Mouse (Mus musculus): ENCODE data around the gene Sertad4. TPM values are rescaled to one million over a fixed set of nuclear protein-coding genes. Genes with fewer than 3 reads are reported as not detected.

The Sertad4 gene
- total and polyA plus RNA-seq, 3 experiments, result 3.3 to 4.1 (median 3.9) TPM

DNA sequence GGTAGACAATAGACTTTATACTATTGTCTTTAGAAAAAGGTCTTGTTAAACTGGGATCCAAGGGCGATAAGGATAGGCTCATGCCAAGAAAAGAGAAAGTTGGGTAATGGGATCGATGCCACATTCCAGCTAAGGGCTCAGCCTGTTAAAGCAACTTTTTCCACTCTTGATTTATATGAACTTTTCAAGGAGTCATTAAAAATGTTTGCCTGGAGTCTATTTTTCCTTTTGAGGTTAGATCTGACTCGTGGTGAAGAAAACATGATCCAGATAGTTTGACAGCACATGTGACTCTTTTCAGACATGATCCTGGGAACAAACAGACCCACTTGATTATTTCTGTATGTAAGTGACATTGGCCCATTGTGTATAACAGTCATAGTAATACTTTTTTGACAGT lies 35.2 kb upstream of the Sertad4 start:
- no peak for DNase-seq
- intact Hi-C loops (cut with DNase I), result no loop called here
- 65% methylated on average over 3 of the region's 3 CpGs for WGBS

DNA sequence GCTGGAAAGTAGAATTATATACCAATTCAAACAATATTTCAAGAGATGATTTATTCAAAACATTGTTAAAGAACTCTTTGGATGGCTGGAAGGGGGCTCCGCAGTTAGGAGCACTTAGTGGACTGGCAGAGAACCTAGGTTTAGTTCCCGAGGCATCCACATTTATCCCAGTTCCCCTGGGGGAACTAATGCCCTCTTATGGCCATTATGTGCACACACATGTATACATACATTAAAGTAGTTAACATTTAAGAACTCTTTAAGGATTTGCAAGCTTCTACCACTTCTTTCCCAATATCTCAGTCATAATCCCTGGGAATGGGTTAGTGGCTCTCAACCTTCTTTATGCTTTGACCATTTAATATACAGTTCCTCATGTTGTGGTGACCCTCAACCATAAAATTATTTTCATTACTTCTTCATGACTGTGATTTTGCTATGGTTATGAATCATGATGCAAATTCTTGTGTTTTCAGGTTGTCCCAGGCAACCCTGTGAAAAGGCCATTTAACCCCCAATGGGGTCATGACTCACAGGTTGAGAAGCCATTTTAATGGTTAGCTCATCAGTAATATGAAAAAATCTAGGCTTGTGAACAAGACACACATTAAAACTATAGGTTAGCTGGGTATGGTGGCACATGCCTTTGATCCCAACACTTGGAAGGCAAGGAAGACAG lies 27.2 kb upstream of the Sertad4 start:
- no peaks in the 10 kb centered on the region for H3K27me3 ChIP-seq (ENCODE audit: control insufficient read depth, insufficient read depth, low read length)
- intact Hi-C loops (cut with DNase I), result no loop called here
- no peak overlapping the region for H3K4me3 ChIP-seq
- H3K9ac ChIP-seq (ENCODE audit: low read depth, low read length), result no peak overlapping the region
- TF ChIP-seq CTCF (IDR thresholded peaks at IDR 0.05) (peak; percentile 69), EP300 (IDR thresholded peaks at IDR 0.05; ENCODE audit: insufficient read depth, low read depth, low read length) (no peak)
- no peaks in the 10 kb centered on the region for H3K4me1 ChIP-seq (ENCODE audit: control insufficient read depth, insufficient read depth, low read length)
- H3K27ac ChIP-seq, result no peak overlapping the region
- no peak for DNase-seq
- no peaks in the 10 kb centered on the region for H3K36me3 ChIP-seq (ENCODE audit: control insufficient read depth, insufficient read depth, low read length)
- no peaks in the 10 kb centered on the region for H3K79me2 ChIP-seq (replicated peaks; ENCODE audit: control insufficient read depth, insufficient read depth, low read length)
- 72% methylated on average over 2 of the region's 2 CpGs for WGBS

More for the DNA sequence above, 35.2 kb upstream of the Sertad4 start:
- H3K79me2 ChIP-seq (replicated peaks; ENCODE audit: control insufficient read depth, insufficient read depth, low read length), result no peaks in the 10 kb centered on the region
- TF ChIP-seq EP300 (IDR thresholded peaks at IDR 0.05; ENCODE audit: insufficient read depth, low read depth, low read length) (no peak), CTCF (IDR thresholded peaks at IDR 0.05) (no peak), POLR2A (IDR thresholded peaks at IDR 0.05; ENCODE audit: insufficient read depth, low read depth, low read length) (no peak)
- H3K27me3 ChIP-seq (ENCODE audit: control insufficient read depth, insufficient read depth, low read length), result no peaks in the 10 kb centered on the region
- H3K4me1 ChIP-seq (ENCODE audit: control insufficient read depth, insufficient read depth, low read length), result no peaks in the 10 kb centered on the region
- H3K4me3 ChIP-seq, result no peak overlapping the region
- H3K9ac ChIP-seq (ENCODE audit: low read depth, low read length), result no peak overlapping the region
- H3K36me3 ChIP-seq (ENCODE audit: control insufficient read depth, insufficient read depth, low read length), result no peaks in the 10 kb centered on the region
- no peak overlapping the region for H3K27ac ChIP-seq

DNA sequence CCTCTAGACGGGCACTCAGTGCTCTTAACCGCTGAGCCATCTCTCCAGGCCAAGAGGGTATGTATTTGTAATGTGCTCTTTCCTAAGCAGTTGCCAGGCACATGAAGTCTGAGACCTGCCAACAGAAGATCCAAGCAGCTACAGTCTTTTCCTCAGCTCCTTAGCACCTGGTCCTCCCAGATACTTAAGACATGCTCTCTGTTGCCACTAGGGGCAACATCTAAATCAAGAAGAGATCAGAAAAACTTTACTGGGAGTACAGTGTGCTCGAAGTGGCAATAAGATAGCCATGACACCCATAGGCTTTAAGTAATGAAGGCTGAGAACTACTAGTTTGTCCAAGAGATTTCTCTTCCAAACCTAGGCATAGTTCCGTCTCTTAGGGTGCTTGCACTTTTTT lies 24.6 kb upstream of the Sertad4 start:
- no peak overlapping the region for H3K27ac ChIP-seq
- no peaks in the 10 kb centered on the region for H3K27me3 ChIP-seq (ENCODE audit: control insufficient read depth, insufficient read depth, low read length)
- H3K36me3 ChIP-seq (ENCODE audit: control insufficient read depth, insufficient read depth, low read length), result no peaks in the 10 kb centered on the region
- no peaks in the 10 kb centered on the region for H3K4me1 ChIP-seq (ENCODE audit: control insufficient read depth, insufficient read depth, low read length)
- no peak overlapping the region for H3K9ac ChIP-seq (ENCODE audit: low read depth, low read length)
- WGBS, result 84% methylated on average over 4 of the region's 4 CpGs
- intact Hi-C loops (cut with DNase I), result no loop called here
- H3K4me3 ChIP-seq, result no peak overlapping the region
- TF ChIP-seq EP300 (IDR thresholded peaks at IDR 0.05; ENCODE audit: insufficient read depth, low read depth, low read length), result no peak
- TF ChIP-seq CTCF (IDR thresholded peaks at IDR 0.05), result peak; percentile 39
- no peaks in the 10 kb centered on the region for H3K79me2 ChIP-seq (replicated peaks; ENCODE audit: control insufficient read depth, insufficient read depth, low read length)
- no peak for DNase-seq

DNA sequence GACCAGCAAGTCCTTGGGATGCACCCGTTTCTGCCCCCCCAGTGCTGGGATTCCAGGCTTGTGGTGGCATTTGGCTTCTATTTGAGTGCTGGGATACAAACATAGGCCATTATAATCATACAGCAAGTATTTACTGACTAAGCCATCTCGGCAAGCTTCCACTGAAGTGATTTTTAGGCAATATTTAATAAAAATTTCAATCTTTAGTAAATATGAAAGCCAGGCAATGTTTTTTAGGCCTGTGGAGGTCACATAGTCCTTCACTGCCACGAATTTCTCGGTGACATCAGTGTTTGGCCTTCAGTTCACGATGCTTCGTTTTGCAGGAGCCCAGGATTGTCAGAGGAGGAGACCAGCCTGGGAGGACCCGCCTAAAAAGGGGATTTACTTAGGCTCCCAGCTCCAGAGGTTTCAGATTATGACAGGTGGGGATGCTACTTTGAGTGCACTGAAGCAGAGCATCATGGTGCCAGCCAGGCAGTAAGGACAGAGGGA lies 23.6 kb upstream of the Sertad4 start:
- H3K9ac ChIP-seq (ENCODE audit: low read depth, low read length), result no peak overlapping the region
- intact Hi-C loops (cut with DNase I), result no loop called here
- TF ChIP-seq EP300 (IDR thresholded peaks at IDR 0.05; ENCODE audit: insufficient read depth, low read depth, low read length) (no peak), POLR2A (IDR thresholded peaks at IDR 0.05; ENCODE audit: insufficient read depth, low read depth, low read length) (no peak), CTCF (IDR thresholded peaks at IDR 0.05) (no peak)
- H3K27ac ChIP-seq, result no peak overlapping the region
- H3K4me1 ChIP-seq (ENCODE audit: control insufficient read depth, insufficient read depth, low read length), result no peaks in the 10 kb centered on the region
- no peaks in the 10 kb centered on the region for H3K36me3 ChIP-seq (ENCODE audit: control insufficient read depth, insufficient read depth, low read length)
- no peaks in the 10 kb centered on the region for H3K79me2 ChIP-seq (replicated peaks; ENCODE audit: control insufficient read depth, insufficient read depth, low read length)
- H3K4me3 ChIP-seq, result no peak overlapping the region
- 85% methylated on average over 7 of the region's 7 CpGs for WGBS
- H3K27me3 ChIP-seq (ENCODE audit: control insufficient read depth, insufficient read depth, low read length), result no peaks in the 10 kb centered on the region
- DNase-seq, result no peak

DNA sequence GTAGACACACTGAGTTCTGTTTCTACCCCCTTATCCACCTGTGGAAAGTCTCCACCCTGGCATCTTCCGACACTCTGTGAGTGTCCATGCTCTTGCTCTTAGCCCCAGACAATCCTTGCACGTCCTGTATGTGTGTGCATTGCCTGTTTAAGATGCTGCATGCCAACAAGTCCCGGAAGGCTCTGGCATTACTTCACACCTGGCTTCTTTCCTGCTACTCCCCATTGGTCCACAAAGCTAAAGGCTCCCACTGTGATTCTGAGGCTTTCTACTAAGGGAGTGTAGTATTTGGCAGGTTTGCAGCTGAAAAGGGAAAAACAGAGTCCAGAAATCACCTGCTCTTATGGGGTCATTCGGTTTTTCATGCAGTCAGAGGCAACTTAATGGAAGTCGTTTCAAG lies 17.3 kb upstream of the Sertad4 start:
- TF ChIP-seq CTCF (IDR thresholded peaks at IDR 0.05), result no peak
- no peak for TF ChIP-seq POLR2A (IDR thresholded peaks at IDR 0.05; ENCODE audit: insufficient read depth, low read depth, low read length)
- intact Hi-C loops (cut with DNase I), result no loop called here
- H3K79me2 ChIP-seq (replicated peaks; ENCODE audit: control insufficient read depth, insufficient read depth, low read length), result no peaks in the 10 kb centered on the region
- DNase-seq, result no peak
- 57% methylated on average over 5 of the region's 5 CpGs for WGBS
- H3K4me1 ChIP-seq (ENCODE audit: control insufficient read depth, insufficient read depth, low read length), result no peaks in the 10 kb centered on the region
- H3K36me3 ChIP-seq (ENCODE audit: control insufficient read depth, insufficient read depth, low read length), result no peaks in the 10 kb centered on the region
- no peaks in the 10 kb centered on the region for H3K27me3 ChIP-seq (ENCODE audit: control insufficient read depth, insufficient read depth, low read length)
- H3K27ac ChIP-seq, result no peak overlapping the region
- H3K4me3 ChIP-seq, result no peak overlapping the region
- H3K9ac ChIP-seq (ENCODE audit: low read depth, low read length), result no peak overlapping the region

DNA sequence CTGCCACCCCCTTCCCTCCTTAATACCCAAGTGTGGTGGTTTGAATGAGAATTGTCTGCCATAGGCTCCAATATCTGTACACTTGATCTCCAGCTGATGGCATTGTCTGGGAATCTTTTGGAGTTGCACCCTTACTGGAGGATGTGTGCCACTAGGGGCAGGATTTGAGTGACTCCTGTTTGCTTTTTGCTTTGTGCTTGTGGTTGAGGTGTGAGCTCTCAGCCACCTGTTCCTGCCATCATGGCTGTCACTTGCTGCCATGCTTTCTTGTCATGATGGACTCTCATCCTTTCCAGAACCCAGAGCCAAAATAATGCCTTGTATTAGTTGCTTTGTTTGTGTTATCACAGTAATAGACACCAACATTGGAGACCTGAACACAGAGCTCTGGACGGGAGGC lies 14.2 kb upstream of the Sertad4 start:
- no peak overlapping the region for H3K4me3 ChIP-seq
- no peak for DNase-seq
- no peaks in the 10 kb centered on the region for H3K79me2 ChIP-seq (replicated peaks; ENCODE audit: control insufficient read depth, insufficient read depth, low read length)
- no peaks in the 10 kb centered on the region for H3K4me1 ChIP-seq (ENCODE audit: control insufficient read depth, insufficient read depth, low read length)
- no peaks in the 10 kb centered on the region for H3K27me3 ChIP-seq (ENCODE audit: control insufficient read depth, insufficient read depth, low read length)
- 73% methylated on average over 1 of the region's 1 CpGs for WGBS
- TF ChIP-seq CTCF (IDR thresholded peaks at IDR 0.05) (0 out of 2 replicates have a peak, but pooled peaks have one; percentile 6), POLR2A (IDR thresholded peaks at IDR 0.05; ENCODE audit: insufficient read depth, low read depth, low read length) (no peak)
- no peak overlapping the region for H3K27ac ChIP-seq
- H3K9ac ChIP-seq (ENCODE audit: low read depth, low read length), result no peak overlapping the region
- H3K36me3 ChIP-seq (ENCODE audit: control insufficient read depth, insufficient read depth, low read length), result no peaks in the 10 kb centered on the region
- intact Hi-C loops (cut with DNase I), result no loop called here

Data from heart, adult 2 months (tissue).